Mouse (Mus musculus): ENCODE data around the gene Tgfbrap1.
"Not testable (repeated sequence)": the region's sequence is repeated elsewhere in the genome, so short reads cannot be mapped to it uniquely, and the experiment has no call there.

The Tgfbrap1 gene

GRCm38 (mm10) chr1:43108729-43109128 lies 10.3 kb upstream of the Tgfbrap1 start:
- no peak for DNase-seq

DNA sequence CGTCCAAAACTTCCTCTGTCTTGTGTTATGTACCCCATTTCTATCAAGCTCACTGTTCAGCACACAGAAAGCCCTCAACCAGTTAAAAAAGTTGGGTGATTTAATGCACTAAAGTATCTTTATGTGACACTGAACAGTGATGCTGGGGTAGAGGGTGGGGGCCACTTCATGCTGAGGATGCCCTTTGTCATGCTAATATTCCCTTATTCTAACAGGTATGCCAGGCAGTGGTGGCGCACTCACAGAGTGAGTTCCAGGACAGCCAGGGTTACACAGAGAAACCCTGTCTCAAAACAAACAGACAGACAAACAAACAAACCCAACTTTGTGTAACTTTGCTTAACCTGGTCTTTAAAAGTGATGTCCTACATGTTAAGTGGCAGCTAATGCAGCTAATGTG lies 4.2 kb downstream of the Tgfbrap1 start:
- no peak for DNase-seq

- DNase-seq: peak; percentile 69
Measured at GRCm38 (mm10) chr1:43092056-43093015, 6.1 kb downstream of the Tgfbrap1 start.

- no peak for DNase-seq
Measured at GRCm38 (mm10) chr1:43091306-43092055, 7.0 kb downstream of the Tgfbrap1 start.

- no peak for DNase-seq
Measured at GRCm38 (mm10) chr1:43090418-43090817, 8.0 kb downstream of the Tgfbrap1 start.

DNA sequence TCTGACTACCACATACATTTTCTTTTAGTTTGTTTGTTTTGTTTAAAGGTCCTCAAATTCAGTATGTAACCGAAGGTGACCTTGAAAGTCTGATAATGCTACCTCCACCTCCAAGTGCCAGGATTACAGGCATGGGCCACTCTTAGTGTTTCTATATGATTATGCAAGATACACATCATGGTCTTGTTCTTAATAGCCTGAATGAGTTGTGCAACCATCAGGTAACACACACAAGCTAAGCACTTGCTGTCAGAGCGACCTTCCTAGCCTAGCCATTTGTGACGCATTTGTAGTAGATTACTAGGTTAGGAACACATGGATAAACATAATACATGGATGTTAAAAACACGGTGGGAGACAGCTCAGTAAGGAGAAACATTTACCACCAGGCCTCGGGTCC lies 15.5 kb downstream of the Tgfbrap1 start:
- DNase-seq: no peak

GRCm38 (mm10) chr1:43078124-43078523 lies 20.3 kb downstream of the Tgfbrap1 start:
- DNase-seq: no peak

GRCm38 (mm10) chr1:43074791-43075190 lies 23.6 kb downstream of the Tgfbrap1 start:
- DNase-seq: no peak

GRCm38 (mm10) chr1:43072561-43072960 lies 25.9 kb downstream of the Tgfbrap1 start:
- no peak for DNase-seq

GRCm38 (mm10) chr1:43072028-43072427 lies 26.4 kb downstream of the Tgfbrap1 start:
- no peak for DNase-seq

DNA sequence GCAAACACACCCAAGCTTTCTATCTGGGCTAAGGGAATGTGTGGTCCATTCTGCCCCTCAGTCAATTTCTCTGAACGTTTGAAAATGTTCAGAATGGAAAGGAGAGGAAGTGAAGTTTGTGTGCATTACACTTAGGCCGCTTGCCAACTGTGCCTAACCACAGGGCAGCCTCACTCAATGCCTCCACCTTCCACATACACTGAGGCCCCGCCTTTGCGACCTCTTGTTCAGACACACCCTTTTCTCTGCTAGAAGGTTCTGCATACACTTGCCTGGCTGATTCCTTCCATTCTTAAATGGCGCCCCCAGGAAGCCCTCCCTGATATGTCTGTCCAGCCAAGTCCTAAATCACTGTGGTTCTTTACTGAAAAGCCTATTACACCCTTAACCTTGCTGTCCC lies 27.7 kb downstream of the Tgfbrap1 start:
- no peak for DNase-seq

GRCm38 (mm10) chr1:43067551-43067950 lies 30.9 kb downstream of the Tgfbrap1 start:
- no peak for DNase-seq

DNA sequence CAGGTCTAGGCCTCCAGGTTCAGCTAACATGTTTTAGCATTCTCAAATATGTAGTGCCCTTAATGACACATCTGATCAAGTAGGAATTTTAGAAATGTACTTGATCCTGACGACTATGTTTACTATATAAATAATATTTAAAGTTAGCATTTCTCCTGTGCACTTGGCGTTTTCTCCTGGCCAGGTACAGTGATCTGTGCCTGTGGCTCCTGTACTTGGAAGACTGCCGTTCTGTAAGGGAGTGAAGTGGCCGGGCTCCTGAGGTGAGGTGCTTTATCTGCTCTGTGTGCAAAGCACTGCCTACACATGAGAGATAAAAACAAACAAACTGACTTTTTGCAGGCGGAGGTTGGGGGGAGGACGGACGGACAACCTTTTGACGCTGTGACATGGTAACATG lies 31.9 kb downstream of the Tgfbrap1 start:
- DNase-seq: no peak

GRCm38 (mm10) chr1:43065615-43066310 lies 32.7 kb downstream of the Tgfbrap1 start:
- peak; percentile 62 for DNase-seq

DNA sequence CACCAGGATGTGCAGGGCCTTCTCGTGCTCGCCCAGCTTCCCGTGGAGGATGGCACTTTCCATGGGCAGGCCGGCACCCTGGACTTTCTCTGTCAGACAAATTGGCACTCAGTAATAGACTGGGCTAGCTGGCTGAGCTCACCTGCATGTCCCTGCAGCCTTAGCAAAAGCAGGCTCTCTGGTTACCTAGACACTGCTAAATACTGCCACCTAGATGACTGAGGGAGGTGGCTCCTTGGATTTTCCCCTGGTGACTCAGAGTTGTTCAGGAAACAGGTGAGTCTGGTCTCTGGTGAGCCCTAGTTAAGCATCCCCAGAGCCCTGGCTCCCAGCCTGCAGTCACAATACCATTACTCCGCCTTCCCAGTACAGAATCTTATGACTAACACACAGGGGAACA lies 46.5 kb downstream of the Tgfbrap1 start:
- no peak for DNase-seq

DNA sequence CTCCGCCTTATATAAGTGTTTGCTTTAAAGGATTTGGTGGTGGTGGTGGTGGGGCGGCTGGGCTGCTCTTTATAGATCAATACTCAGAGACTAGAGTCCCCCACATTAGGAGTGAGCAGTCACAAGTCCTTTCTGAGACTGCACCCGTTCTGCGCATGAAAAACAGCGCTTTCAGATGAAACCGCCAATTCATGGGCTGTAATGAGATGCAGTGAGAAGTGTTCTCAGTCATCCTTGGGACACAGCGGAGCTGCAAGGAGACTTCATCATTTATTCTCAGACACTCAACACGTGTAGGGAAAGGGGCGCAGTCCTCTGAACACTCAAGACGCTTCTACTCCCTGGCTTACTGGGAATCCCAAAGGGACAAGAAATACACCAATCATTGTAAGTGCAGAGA lies 50.6 kb downstream of the Tgfbrap1 start:
- DNase-seq: no peak

DNA sequence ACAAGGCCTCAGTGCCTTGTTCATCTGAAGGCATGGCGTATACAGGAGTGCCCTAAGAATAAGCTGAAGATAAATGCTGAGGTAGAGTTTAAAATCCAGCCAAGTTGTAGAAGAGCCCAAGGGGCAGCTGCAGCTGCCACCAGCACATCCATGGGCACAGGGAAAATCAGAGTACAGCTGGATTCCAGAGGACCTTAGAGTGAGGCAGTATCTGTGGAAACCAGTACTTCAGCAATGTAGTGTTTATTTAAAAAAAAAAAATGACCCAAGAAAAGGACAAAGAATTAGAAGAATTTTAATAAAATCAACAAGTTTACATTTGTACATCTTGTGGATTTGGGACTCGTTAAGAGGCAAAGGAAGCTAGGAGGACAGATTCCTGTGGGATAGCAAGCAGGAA lies 51.4 kb downstream of the Tgfbrap1 start:
- no peak for DNase-seq

- no peak for DNase-seq
Measured at GRCm38 (mm10) chr1:43045204-43045982, 53.0 kb downstream of the Tgfbrap1 start.

- DNase-seq: no peak
Measured at GRCm38 (mm10) chr1:43042271-43042670, 56.2 kb downstream of the Tgfbrap1 start.

DNA sequence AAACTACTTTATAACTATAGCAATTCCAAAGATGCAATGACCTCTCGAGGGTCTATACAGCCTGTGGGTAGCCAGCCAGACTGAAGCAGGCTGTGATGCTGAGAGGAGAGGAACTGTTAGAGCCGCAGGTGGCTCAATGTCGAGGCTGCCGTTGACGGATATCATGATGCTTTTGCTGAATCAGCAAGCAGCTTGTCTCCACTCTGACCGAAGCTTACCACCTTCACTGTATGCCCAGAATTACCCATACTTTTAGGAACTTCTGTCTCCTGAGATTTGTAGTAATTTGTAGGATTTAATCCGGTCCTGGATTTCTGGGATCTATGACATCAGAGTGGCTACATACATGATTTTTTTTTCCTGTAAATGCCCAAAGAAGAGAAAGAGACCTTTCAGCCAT lies 62.4 kb downstream of the Tgfbrap1 start:
- DNase-seq: no peak

DNA sequence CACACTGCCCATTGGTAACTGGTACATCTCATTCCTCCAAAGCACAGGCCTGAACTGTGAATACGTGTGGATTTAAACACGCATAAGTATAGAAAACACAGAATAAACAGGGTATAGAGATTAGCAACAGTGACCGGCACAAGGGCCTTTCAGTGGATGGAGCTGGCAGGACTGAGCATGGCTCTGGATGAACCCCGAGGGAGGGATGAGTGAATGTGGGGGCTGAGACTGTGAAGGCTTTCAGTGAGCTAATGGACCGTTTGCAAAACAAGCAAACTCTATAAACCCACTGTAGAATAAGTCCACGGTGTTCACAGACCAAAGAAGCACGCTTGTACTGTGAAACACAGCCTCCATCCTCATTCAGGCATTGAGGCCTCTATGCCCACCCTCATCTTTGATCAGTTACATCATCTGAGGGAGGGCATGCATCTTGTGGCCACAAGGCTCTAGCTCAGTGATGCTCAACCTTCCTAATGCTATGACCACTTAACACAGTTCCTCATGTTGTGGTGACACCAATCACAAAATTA lies 83.2 kb downstream of the Tgfbrap1 start:
- DNase-seq: not testable (repeated sequence)

- DNase-seq: no peak
Measured at GRCm38 (mm10) chr1:43010461-43010860, 88.0 kb downstream of the Tgfbrap1 start.

Data from layer of hippocampus, adult 9-11 months (tissue).